Mouse (Mus musculus) heart, postnatal 0 days (tissue): ENCODE results near the gene 7420426K07Rik.

ENCODE experiments used
- CTCF ChIP-seq: IDR thresholded peaks from 2 replicates; pipeline ENCODE4 v1.5.1; 2016; ENCODE audit warnings: antibody characterized with exemption, control low read depth, low read depth
- EP300 ChIP-seq: IDR thresholded peaks from 2 replicates; pipeline ENCODE4 v1.6.1; 2016; ENCODE audit warnings: antibody characterized with exemption, low read depth

- TF ChIP-seq CTCF: no peak
- TF ChIP-seq EP300: no peak
These were observed 20.2 kb downstream of the 7420426K07Rik start for GRCm38 (mm10) chr9:98923119-98923518.
